Mouse (Mus musculus) midbrain, embryonic 10.5 days (tissue): ENCODE data around the gene Fermt2. TPM values are rescaled to one million over a fixed set of nuclear protein-coding genes. Genes with fewer than 3 reads are reported as not detected.
A peak's percentile ranks its signal among the peaks of the same experiment; 100 is the strongest.
"Not testable (repeated sequence)": the region's sequence is repeated elsewhere in the genome, so short reads cannot be mapped to it uniquely, and the experiment has no call there.

Source experiments
- DNase-seq: peaks from one replicate; pipeline ENCODE4 v3.0.0-alpha.2; 2017; ENCODE audit warnings: low spot score
- H3K27ac ChIP-seq: fragments of 300-500 bp; sonication (generic); replicated peaks from 2 replicates; pipeline ENCODE4 v1.5.1; 2016; ENCODE audit warnings: mild to moderate bottlenecking
- H3K27me3 ChIP-seq: fragments of 300-500 bp; sonication (generic); 2 replicates; pipeline ENCODE4 v1.6.1; 2016; ENCODE audit warnings: low read depth, mild to moderate bottlenecking; ENCODE audit not compliant: poor library complexity, severe bottlenecking
- H3K36me3 ChIP-seq: fragments of 300-500 bp; sonication (generic); 2 replicates; pipeline ENCODE4 v1.6.1; 2016; ENCODE audit warnings: mild to moderate bottlenecking, moderate library complexity
- H3K4me1 ChIP-seq: fragments of 300-500 bp; sonication (generic); 2 replicates; pipeline ENCODE4 v1.6.1; 2016
- H3K4me3 ChIP-seq: fragments of 300-500 bp; sonication (generic); 2 replicates; pipeline ENCODE4 v1.5.1; 2016; ENCODE audit warnings: mild to moderate bottlenecking, moderate library complexity
- H3K9me3 ChIP-seq: fragments of 300-500 bp; sonication (generic); replicated peaks from 2 replicates; pipeline ENCODE4 v1.6.1; 2016; ENCODE audit warnings: mild to moderate bottlenecking
- WGBS: fragments of 180-500 bp; shearing (Covaris S2); methylation state at CpG from one replicate; pipeline ENCODE4 v1.1.7; 2016; 5-methylcytosine and 5-hydroxymethylcytosine counted together
- polyA plus RNA-seq: library from polyadenylated mRNA; unstranded; fragments of >200 nt; fragmentation: Nextera tagmentation; extraction: Ambion mirVana; gene quantifications from 2 replicates; pipeline ENCODE4 v1.2.1, GENCODE M21; 2016

Gene Fermt2
- polyA plus RNA-seq, 1 experiment from 2014 or later: 82.8 TPM

DNA sequence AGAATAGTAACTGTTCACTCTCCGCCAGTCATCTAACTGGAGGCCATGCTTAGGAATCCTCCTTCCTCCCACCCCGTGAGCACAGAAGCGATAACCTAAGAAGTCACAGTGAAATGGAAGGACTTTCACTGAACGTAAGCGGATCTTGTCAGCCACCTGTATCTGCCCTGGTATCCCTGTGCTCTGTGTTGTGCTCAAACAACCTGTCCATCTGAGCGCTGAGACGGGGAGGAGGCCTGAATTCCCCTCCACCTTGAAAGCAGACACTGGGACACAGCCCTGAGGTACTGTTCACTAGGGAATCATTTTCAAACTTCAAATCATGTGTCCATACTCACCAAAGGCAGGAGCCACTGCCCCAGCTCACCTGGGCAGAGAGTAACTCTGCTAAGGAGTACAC lies 52.9 kb downstream of the Fermt2 start:
- Histone ChIP-seq H3K4me1 (0 out of 2 replicates have a peak, but pooled peaks cover 3% of the 10 kb centered on the region), H3K9me3 (no peaks in the 10 kb centered on the region), H3K4me3 (no peak overlapping the region), H3K27me3 (no peaks in the 10 kb centered on the region), H3K27ac (no peak overlapping the region), H3K36me3 (peaks cover 69% of the 10 kb centered on the region)
- WGBS: 88% methylated on average over 7 of the region's 7 CpGs
- DNase-seq: no peak

DNA sequence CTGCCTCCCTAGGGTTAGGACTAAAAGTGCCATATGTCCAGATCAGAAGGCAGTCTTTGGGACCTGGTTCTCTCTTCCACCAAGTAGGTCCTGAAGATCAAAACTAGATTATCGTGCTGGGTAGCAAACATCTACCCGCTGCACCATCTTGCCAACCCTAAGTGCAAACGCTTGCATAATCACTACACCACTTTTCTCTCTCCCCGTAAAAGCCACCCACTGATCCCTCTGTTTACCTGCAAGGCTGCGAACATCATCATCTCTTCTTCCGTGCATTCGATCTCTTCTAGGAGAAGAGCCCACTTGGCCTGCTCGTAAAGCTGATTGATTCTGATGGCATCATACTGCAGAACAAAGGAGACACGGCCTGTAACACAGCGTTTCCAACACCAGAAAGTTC lies 57.4 kb downstream of the Fermt2 start:
- no peak for DNase-seq
- Histone ChIP-seq H3K9me3 (peaks cover 6% of the 10 kb centered on the region; the same call in 1 of the 2 replicates), H3K4me1 (0 out of 2 replicates have a peak, but pooled peaks cover under 1% of the 10 kb centered on the region), H3K4me3 (no peak overlapping the region), H3K36me3 (peaks cover 85% of the 10 kb centered on the region), H3K27ac (no peak overlapping the region), H3K27me3 (no peaks in the 10 kb centered on the region)
- 95% methylated on average over 10 of the region's 10 CpGs for WGBS

DNA sequence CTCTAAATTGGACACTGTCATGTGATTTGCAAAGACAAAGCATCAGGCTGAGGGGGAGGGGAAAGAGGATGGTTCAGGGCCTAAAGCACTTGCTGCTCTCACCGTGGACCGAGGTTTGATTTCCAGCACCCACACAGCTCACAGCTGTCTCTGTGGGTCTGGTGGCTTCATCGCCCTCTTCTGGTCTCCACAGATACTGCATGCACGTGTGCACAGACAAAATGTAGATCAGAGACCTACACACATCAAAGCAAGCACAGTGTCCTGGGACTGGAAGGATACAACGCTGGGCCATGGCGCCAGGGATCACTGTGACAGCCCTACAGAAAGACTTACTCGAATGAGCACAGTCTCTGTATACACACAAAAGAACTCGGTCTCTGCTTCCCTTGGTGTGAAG lies 60.5 kb downstream of the Fermt2 start:
- Histone ChIP-seq H3K9me3 (peaks cover 6% of the 10 kb centered on the region; the same call in 1 of the 2 replicates), H3K27ac (no peak overlapping the region), H3K4me3 (no peak overlapping the region), H3K27me3 (no peaks in the 10 kb centered on the region), H3K4me1 (peaks cover 4% of the 10 kb centered on the region), H3K36me3 (peaks cover 94% of the 10 kb centered on the region)
- WGBS: 92% methylated on average over 8 of the region's 8 CpGs
- DNase-seq: no peak

DNA sequence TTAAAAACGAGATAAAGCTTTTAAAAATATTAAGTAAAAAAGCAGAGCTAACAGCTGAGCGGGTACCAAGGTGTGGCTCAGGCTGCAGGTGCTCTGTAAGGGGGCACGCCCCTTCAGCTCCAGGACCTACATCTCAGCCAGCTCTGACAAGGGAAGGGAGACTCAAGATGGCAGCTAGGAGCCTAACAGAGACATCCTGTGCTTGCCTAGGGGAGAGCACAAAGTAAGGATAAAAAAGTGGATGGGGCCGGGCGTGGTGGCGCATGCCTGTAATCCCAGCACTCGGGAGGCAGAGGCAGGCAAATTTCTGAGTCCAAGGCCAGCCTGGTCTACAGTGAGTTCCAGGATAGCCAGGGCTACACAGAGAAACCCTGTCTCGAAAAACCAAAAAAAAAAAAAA lies 63.5 kb downstream of the Fermt2 start:
- not testable (repeated sequence) for DNase-seq, H3K9me3 ChIP-seq, H3K27ac ChIP-seq, H3K4me3 ChIP-seq, H3K27me3 ChIP-seq
- peaks cover 30% of the 10 kb centered on the region for H3K4me1 ChIP-seq
- H3K36me3 ChIP-seq: peaks cover 83% of the 10 kb centered on the region
- WGBS: 92% methylated on average over 8 of the region's 8 CpGs

DNA sequence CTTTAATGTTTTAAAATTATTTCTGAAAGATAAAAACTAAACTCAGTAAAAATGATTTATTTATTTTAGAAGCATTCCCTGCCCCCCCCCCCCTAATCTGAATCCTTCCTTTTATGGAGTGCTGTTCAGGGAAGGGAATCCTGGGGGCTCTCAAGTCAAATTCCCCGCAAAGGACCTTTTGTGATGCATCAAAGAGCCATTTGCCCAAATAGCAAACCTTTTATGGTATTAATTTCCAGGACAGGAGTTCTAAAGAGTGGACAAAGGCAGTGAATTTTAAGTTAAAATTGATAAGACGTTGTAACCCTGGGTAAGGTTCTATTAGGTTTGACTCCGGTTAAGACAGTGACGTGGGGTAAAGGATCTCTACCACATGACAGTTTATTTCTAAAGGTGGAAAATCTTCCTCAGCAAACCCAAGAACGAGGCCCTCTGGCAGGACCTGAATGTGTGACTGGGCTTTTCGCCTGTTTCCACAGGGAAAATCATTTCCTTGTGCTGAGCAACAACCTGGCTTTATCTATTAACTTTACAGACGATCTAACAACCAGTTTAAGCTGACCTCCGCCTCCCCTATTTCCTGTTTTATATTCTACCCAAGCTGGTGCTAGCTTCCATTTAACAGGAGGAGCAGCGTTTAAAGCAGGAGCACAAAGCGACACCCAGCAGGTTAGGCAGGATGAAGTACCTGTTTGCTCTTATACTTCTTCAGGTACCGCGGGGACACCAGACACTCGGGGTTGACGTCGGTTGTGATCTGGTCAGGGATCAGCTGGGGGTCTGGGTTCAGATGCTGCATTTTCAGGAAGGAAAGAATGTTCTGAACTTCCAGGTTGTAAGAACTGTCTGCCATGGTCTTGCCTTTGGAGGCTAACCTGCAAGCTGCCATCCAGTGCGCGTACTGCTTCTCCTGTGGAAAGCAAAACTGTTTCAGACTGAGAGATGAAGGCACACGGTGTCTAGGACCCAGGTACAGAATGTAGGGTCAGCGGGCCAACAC lies 65.6 kb downstream of the Fermt2 start:
- Histone ChIP-seq H3K9me3 (peaks cover under 1% of the 10 kb centered on the region; the same call in 1 of the 2 replicates), H3K27ac (0 out of 2 replicates have a peak overlapping the region, but pooled peaks have one; percentile 15), H3K4me3 (no peak overlapping the region), H3K27me3 (no peaks in the 10 kb centered on the region), H3K36me3 (peaks cover 82% of the 10 kb centered on the region), H3K4me1 (peaks cover 30% of the 10 kb centered on the region)
- no peak for DNase-seq
- 72% methylated on average over 19 of the region's 19 CpGs for WGBS

- Histone ChIP-seq H3K4me1 (peaks cover 30% of the 10 kb centered on the region), H3K4me3 (no peak overlapping the region), H3K36me3 (peaks cover 80% of the 10 kb centered on the region), H3K27me3 (no peaks in the 10 kb centered on the region), H3K9me3 (no peaks in the 10 kb centered on the region), H3K27ac (peak overlapping the region; percentile 80)
- 14% methylated on average over 10 of the region's 10 CpGs for WGBS
- DNase-seq: peak; percentile 56
These were observed 66.3 kb downstream of the Fermt2 start for GRCm38 (mm10) chr14:45463599-45463998.

DNA sequence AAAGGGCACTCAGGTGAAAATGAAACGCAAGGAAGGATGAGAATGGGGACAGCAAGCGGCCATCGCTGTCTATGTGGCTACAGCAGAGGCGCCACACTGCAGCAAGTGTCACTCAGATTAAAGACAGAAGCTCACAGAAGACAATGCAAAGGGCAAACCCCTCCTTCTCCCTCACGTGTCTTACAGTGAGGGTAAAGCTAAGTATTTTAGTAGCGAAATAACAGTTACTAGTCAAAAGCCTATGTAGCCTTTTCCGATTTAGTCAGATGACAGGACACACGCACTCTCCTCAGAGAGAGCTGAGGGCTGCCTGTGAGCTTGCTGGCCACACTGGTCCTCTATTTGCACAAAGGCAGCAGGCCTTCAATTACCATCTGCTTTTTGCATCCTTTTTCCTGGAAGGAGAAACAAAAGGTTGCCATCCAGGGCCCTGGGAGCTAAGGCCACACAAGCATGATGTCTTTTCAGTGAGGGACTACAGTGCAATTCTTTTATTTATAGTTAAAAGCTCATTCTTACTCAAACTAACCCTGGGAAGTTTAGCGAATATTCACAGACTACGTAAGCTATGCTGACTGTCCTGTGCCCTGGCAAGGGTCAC lies 66.9 kb downstream of the Fermt2 start:
- H3K27ac ChIP-seq: peak overlapping the region; percentile 80
- no peaks in the 10 kb centered on the region for H3K27me3 ChIP-seq
- peak overlapping the region; percentile 7; the same call in 1 of the 2 replicates for H3K4me3 ChIP-seq
- DNase-seq: no peak
- WGBS: 38% methylated on average over 10 of the region's 10 CpGs
- no peaks in the 10 kb centered on the region for H3K9me3 ChIP-seq
- peaks cover 30% of the 10 kb centered on the region for H3K4me1 ChIP-seq
- peaks cover 80% of the 10 kb centered on the region for H3K36me3 ChIP-seq

DNA sequence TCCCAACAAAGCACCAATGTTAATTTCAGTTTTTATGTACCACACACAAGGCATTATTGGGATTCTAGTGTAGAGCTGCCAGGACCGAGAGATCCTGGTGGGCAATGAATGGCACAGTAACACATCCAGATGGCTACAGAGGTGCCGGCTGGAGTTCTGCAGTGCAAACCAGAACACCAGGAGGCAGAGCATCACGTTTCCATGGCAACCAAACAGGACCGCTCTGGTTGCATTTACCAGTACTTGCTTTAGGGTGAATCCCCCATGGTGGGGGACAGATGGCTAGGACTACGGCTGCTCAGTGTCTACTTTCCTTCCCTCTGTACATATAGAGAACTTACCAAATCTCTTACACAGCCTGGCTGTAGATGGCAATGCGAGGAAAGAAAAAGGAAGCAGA lies 67.5 kb downstream of the Fermt2 start:
- peaks cover 80% of the 10 kb centered on the region for H3K36me3 ChIP-seq

DNA sequence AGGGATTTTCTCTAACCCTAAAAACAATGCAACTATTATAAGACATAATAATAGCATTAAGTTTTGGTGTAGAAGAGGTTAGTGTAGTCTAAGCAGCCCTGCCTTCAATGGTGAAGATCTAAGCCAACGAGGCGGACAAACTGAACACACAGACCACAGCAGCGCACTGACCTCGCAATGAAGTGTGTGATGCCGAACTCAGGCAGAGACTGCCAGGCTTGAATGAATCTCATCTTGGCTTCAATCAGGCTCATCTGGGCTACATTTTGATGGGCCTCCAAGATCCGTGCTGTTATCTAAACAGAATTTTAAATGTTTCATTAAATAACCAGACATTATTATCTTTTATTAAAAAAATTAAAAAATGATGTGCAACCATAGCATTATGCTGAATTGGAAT lies 68.0 kb downstream of the Fermt2 start:
- Histone ChIP-seq H3K27me3 (no peaks in the 10 kb centered on the region), H3K4me1 (peaks cover 32% of the 10 kb centered on the region), H3K4me3 (no peak overlapping the region), H3K9me3 (no peaks in the 10 kb centered on the region), H3K36me3 (peaks cover 76% of the 10 kb centered on the region), H3K27ac (no peak overlapping the region)
- 92% methylated on average over 6 of the region's 6 CpGs for WGBS
- no peak for DNase-seq

More for the DNA sequence above, 67.5 kb downstream of the Fermt2 start:
- no peaks in the 10 kb centered on the region for H3K9me3 ChIP-seq
- WGBS: 24% methylated on average over 6 of the region's 6 CpGs
- no peak overlapping the region for H3K4me3 ChIP-seq
- no peaks in the 10 kb centered on the region for H3K27me3 ChIP-seq
- peaks cover 30% of the 10 kb centered on the region for H3K4me1 ChIP-seq
- H3K27ac ChIP-seq: peak overlapping the region; percentile 80
- peak; percentile 66 for DNase-seq

DNA sequence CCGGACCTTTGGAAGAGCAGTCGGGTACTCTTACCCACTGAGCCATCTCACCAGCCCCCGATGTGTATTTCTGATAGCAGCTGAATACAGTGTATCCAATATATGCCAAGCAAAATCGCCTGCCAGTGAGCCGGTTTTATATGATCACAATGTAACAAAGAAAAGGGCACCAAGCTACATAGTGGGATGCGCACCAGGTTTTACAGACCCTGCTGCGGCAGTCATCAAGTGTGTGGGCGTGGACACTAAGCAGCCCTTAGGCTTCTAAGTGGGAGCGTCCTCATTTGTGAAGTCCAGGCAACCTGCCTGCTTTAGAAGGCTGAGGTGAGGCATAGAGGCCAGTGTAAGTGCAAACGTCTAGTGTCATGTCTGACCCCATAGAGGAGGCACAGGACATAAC lies 69.4 kb downstream of the Fermt2 start:
- no peaks in the 10 kb centered on the region for H3K9me3 ChIP-seq
- no peak for DNase-seq
- no peaks in the 10 kb centered on the region for H3K27me3 ChIP-seq
- no peak overlapping the region for H3K4me3 ChIP-seq
- H3K4me1 ChIP-seq: peaks cover 42% of the 10 kb centered on the region
- H3K27ac ChIP-seq: no peak overlapping the region
- 94% methylated on average over 10 of the region's 10 CpGs for WGBS
- H3K36me3 ChIP-seq: peaks cover 61% of the 10 kb centered on the region

DNA sequence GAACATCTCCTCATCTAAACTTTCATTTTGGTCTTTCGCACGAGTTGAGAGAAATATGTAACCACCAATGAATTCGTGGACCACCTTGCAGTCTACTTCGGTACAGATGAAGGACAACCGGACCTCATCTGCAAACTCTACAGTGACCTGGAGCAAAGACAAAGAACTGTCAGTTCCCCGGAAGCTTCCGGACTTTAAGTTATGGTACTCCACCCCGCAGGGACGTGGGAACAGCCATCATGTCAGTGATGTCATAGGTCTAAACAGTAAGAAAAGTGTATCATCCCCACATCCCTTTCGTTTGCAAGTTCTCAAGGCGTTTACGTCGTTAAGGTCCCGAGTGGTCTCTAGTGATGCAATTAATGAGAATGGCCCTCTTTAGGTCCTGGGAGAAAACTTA lies 70.0 kb downstream of the Fermt2 start:
- no peak overlapping the region for H3K27ac ChIP-seq
- DNase-seq: no peak
- H3K4me3 ChIP-seq: no peak overlapping the region
- peaks cover 56% of the 10 kb centered on the region for H3K36me3 ChIP-seq
- H3K27me3 ChIP-seq: no peaks in the 10 kb centered on the region
- no peaks in the 10 kb centered on the region for H3K9me3 ChIP-seq
- peaks cover 42% of the 10 kb centered on the region for H3K4me1 ChIP-seq
- WGBS: 95% methylated on average over 14 of the region's 14 CpGs

DNA sequence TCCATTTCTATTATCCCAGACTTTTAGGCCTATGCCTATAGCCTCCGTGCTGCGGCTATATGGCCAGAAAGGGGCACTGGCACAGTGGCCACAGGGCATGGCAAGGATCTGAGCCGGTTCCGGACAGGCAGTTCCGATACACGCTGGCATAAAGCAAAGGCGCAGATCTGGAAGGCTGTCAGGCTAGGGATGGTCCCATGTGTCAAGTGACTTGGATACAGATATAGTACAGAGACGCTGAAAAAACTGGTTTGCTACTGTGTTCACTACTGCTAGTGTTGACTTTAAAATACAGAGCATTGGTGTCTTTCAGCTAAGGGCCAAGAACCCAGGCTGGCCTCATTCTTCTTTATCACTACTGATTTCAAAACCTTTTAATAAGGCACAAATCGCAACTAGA lies 72.9 kb downstream of the Fermt2 start:
- DNase-seq: no peak
- WGBS: 88% methylated on average over 9 of the region's 9 CpGs
- no peaks in the 10 kb centered on the region for H3K9me3 ChIP-seq
- no peaks in the 10 kb centered on the region for H3K27me3 ChIP-seq
- no peak overlapping the region for H3K4me3 ChIP-seq
- peaks cover 35% of the 10 kb centered on the region for H3K4me1 ChIP-seq
- peaks cover 44% of the 10 kb centered on the region for H3K36me3 ChIP-seq
- H3K27ac ChIP-seq: no peak overlapping the region

DNA sequence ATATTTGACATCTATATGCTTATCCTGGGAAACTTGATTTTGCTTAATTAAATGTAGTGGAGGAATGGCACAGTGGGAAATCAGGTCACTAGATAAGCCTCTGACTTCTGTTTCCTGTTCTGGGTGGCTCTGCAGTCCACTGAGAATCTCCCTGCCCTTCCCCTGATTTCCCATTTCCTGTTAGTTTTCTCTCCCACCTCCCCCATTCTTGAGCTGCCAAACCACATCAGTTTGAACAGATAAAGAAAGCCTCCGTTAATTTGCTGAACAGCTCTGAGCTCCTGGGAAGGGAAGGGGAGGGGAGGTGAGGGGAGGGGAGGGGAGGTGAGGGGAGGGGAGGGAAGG lies 73.4 kb downstream of the Fermt2 start:
- no peak for DNase-seq
- WGBS: 0% methylated on average over 1 of the region's 1 CpGs
- H3K4me1 ChIP-seq: peaks cover 36% of the 10 kb centered on the region

More for the DNA sequence above, 73.4 kb downstream of the Fermt2 start:
- Histone ChIP-seq H3K27me3 (no peaks in the 10 kb centered on the region), H3K36me3 (peaks cover 38% of the 10 kb centered on the region), H3K9me3 (no peaks in the 10 kb centered on the region), H3K27ac (0 out of 2 replicates have a peak overlapping the region, but pooled peaks have one; percentile 9), H3K4me3 (no peak overlapping the region)
